Mouse (Mus musculus) embryo, embryonic 10.5 days (tissue): ENCODE data around the gene Suox.
"Not testable (repeated sequence)": the region's sequence is repeated elsewhere in the genome, so short reads cannot be mapped to it uniquely, and the experiment has no call there.

Experiments used
- DNase-seq: peaks from one replicate; pipeline ENCODE4 v3.0.0-alpha.2; 2015; ENCODE audit warnings: low spot score

Gene Suox

GRCm38 (mm10) chr10:128664808-128665207 lies 9.1 kb downstream of the Suox start:
- no peak for DNase-seq

- DNase-seq = no peak
Measured at GRCm38 (mm10) chr10:128663441-128664220, 10.2 kb downstream of the Suox start.

- DNase-seq = no peak
Measured at GRCm38 (mm10) chr10:128662465-128662864, 11.4 kb downstream of the Suox start.

- DNase-seq = no peak
Measured at GRCm38 (mm10) chr10:128659490-128659889, 14.4 kb downstream of the Suox start.

GRCm38 (mm10) chr10:128657844-128658243 lies 16.0 kb downstream of the Suox start:
- DNase-seq = no peak

GRCm38 (mm10) chr10:128656731-128657130 lies 17.1 kb downstream of the Suox start:
- DNase-seq = no peak

- DNase-seq = no peak
Measured at GRCm38 (mm10) chr10:128655254-128655653, 18.6 kb downstream of the Suox start.

GRCm38 (mm10) chr10:128653866-128654265 lies 20.0 kb downstream of the Suox start:
- no peak for DNase-seq

- DNase-seq = peak; percentile 73
Measured at GRCm38 (mm10) chr10:128646139-128647089, 27.5 kb downstream of the Suox start.

- DNase-seq = peak; percentile 63
Measured at GRCm38 (mm10) chr10:128645111-128646011, 28.5 kb downstream of the Suox start, which contains the start of gene Ikzf4. Ikzf4 (minus strand) TSS chr10:128645991.

GRCm38 (mm10) chr10:128642749-128643148 lies 31.1 kb downstream of the Suox start:
- DNase-seq = no peak

GRCm38 (mm10) chr10:128641871-128642270 lies 32.0 kb downstream of the Suox start:
- no peak for DNase-seq

- DNase-seq = no peak
Measured at GRCm38 (mm10) chr10:128640891-128641290, 33.0 kb downstream of the Suox start.

- no peak for DNase-seq
Measured at GRCm38 (mm10) chr10:128639999-128640398, 33.9 kb downstream of the Suox start.

- peak; percentile 59 for DNase-seq
Measured at GRCm38 (mm10) chr10:128637011-128637410, 36.9 kb downstream of the Suox start.

GRCm38 (mm10) chr10:128636561-128636960 lies 37.3 kb downstream of the Suox start:
- DNase-seq = no peak

GRCm38 (mm10) chr10:128635697-128636096 lies 38.2 kb downstream of the Suox start:
- DNase-seq = no peak

- no peak for DNase-seq
Measured at GRCm38 (mm10) chr10:128631571-128631970, 42.3 kb downstream of the Suox start.

- not testable (repeated sequence) for DNase-seq
Measured at GRCm38 (mm10) chr10:128630306-128630705, 43.6 kb downstream of the Suox start.

GRCm38 (mm10) chr10:128629746-128630145 lies 44.1 kb downstream of the Suox start:
- no peak for DNase-seq

GRCm38 (mm10) chr10:128627398-128628317 lies 46.2 kb downstream of the Suox start:
- no peak for DNase-seq
